Mouse (Mus musculus) thymus, adult 2 months (tissue): ENCODE data around the gene Carmil1.

ENCODE experiments used
- CTCF ChIP-seq: fragments of 200-500 bp; IDR thresholded peaks from 2 replicates; pipeline ENCODE4 v1.5.1; 2012; ENCODE audit warnings: mild to moderate bottlenecking, control low read depth, low read length, moderate library complexity, borderline replicate concordance; ENCODE audit not compliant: control insufficient read depth, poor library complexity, insufficient read depth; ENCODE audit errors: extremely low read depth
- POLR2A ChIP-seq: fragments of 200-500 bp; IDR thresholded peaks from 2 replicates; pipeline ENCODE4 v1.6.1; 2012; ENCODE audit warnings: mild to moderate bottlenecking, low read length, control low read depth, moderate library complexity; ENCODE audit not compliant: control insufficient read depth, poor library complexity, insufficient read depth; ENCODE audit errors: extremely low read depth

DNA sequence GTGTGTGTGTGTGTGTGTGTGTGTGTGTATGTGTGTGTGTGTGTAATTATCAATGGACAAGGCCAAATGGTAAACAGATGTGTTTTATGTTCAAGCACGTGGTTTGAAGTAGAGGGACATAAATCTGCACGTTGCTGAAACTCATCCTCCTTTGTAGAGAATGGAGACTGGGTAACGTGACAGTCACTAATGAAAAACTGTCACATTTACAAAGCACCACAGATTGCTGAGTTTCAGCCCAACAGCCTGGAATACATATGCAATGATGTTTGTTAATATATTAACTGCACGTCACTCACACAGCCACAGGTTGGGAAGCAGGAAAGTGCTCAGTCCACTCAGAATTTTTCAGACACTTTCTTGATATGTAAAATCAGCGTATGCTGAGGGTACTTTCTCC, 290.1 kb downstream of the Carmil1 start:
- TF ChIP-seq CTCF (no peak), POLR2A (no peak)
